17 mouse cellular contexts compared by ENCODE assay signal in genomic region chr19:26308477-26309135, GRCm38 (mm10).
DNase-seq lines count a peak whose midpoint lies in the region; ATAC-seq lines count a peak whose summit lies in the region.
"Had no signal": no experiment of that assay in that cellular context is flagged by ENCODE, and none has a peak within 500 bp of the region (broad histone marks: within the 10 kb centered on the region; RNA-seq: fewer than 3 reads in every experiment).

No protein-coding gene starts in this region.

- H3K27me3 ChIP-seq in forebrain, embryonic 14.5 days (replicated peaks; ENCODE audit: control insufficient read depth, insufficient read depth, low read length), result no peaks in the 10 kb centered on the region
- H3K27me3 ChIP-seq in forebrain, embryonic 11.5 days (ENCODE audit: control insufficient read depth, insufficient read depth, low read length), result no peaks in the 10 kb centered on the region
- H3K27me3 ChIP-seq in hindbrain, embryonic 16.5 days (replicated peaks; ENCODE audit: control insufficient read depth, insufficient read depth, low read length), result no peaks in the 10 kb centered on the region
- H3K27me3 ChIP-seq: CH12.LX had no signal

- no peak overlapping the region for H3K4me2 ChIP-seq in forebrain, embryonic 14.5 days (ENCODE audit: low read length)
- H3K4me2 ChIP-seq in forebrain, embryonic 11.5 days (ENCODE audit: low read depth, low read length, severe bottlenecking), result no peak overlapping the region
- H3K4me2 ChIP-seq in hindbrain, embryonic 16.5 days (ENCODE audit: low read length), result no peak overlapping the region

- WGBS in forebrain, embryonic 14.5 days, result 68% methylated on average over 1 of the region's 1 CpGs
- WGBS in forebrain, embryonic 11.5 days, result 87% methylated on average over 1 of the region's 1 CpGs
- 88% methylated on average over 1 of the region's 1 CpGs for WGBS in hindbrain, embryonic 16.5 days

- peak; percentile 57 for DNase-seq in forebrain, embryonic 14.5 days (ENCODE audit: low spot score)
- DNase-seq in forebrain, embryonic 11.5 days (ENCODE audit: low spot score), result no peak
- peak; percentile 5 to 11 for DNase-seq in layer of hippocampus, postnatal 25 days (ENCODE audit: extremely low spot score in 1 of 2, low spot score in 1 of 2)
- peak; percentile 62 to 79 for DNase-seq in right cerebral cortex, postnatal 10 days (ENCODE audit: low spot score in 2 of 2)
- no peak for DNase-seq in adrenal gland, adult 8-10 months
- DNase-seq: adrenal gland, postnatal 36 days; gastrocnemius, postnatal 14 days; kidney, adult 9 months; liver; lung, adult 18-20 months; midbrain, embryonic 14.5 days; thymus, postnatal 4 days had no signal

- H3K36me3 ChIP-seq in forebrain, embryonic 14.5 days (ENCODE audit: control insufficient read depth, insufficient read depth, low read length), result no peaks in the 10 kb centered on the region
- no peaks in the 10 kb centered on the region for H3K36me3 ChIP-seq in forebrain, embryonic 11.5 days (ENCODE audit: control insufficient read depth, insufficient read depth, low read length)
- H3K36me3 ChIP-seq in hindbrain, embryonic 16.5 days (ENCODE audit: control insufficient read depth, insufficient read depth, low read length), result no peaks in the 10 kb centered on the region

- H3K27ac ChIP-seq in forebrain, embryonic 14.5 days (ENCODE audit: low read depth, low read length), result no peak overlapping the region
- no peak overlapping the region for H3K27ac ChIP-seq in forebrain, embryonic 11.5 days (ENCODE audit: low read depth, low read length)
- no peak overlapping the region for H3K27ac ChIP-seq in hindbrain, embryonic 16.5 days (ENCODE audit: low read depth, low read length)

- H3K9me3 ChIP-seq in forebrain, embryonic 14.5 days (replicated peaks; ENCODE audit: control insufficient read depth, low read length), result no peaks in the 10 kb centered on the region
- no peaks in the 10 kb centered on the region for H3K9me3 ChIP-seq in forebrain, embryonic 11.5 days (ENCODE audit: control insufficient read depth, low read length)
- H3K9me3 ChIP-seq in hindbrain, embryonic 16.5 days (ENCODE audit: control insufficient read depth, low read length), result no peaks in the 10 kb centered on the region

- ATAC-seq in forebrain, embryonic 14.5 days, result no peak; the same call in 1 of the 2 replicates
- ATAC-seq in forebrain, embryonic 11.5 days (replicated peaks; ENCODE audit: low FRiP score), result no peak
- ATAC-seq in frontal cortex, adult (ENCODE audit: low TSS enrichment), result peak; percentile 74
- no peak for ATAC-seq in hindbrain, embryonic 16.5 days
- no peak for ATAC-seq in monocyte, adult 5-6 weeks (replicated peaks; ENCODE audit: insufficient number of reproducible peaks, low FRiP score, low TSS enrichment, poor library complexity, severe bottlenecking)

- H3K9ac ChIP-seq in forebrain, embryonic 14.5 days (ENCODE audit: low read length), result no peak overlapping the region
- no peak overlapping the region for H3K9ac ChIP-seq in forebrain, embryonic 11.5 days (ENCODE audit: low read length)
- H3K9ac ChIP-seq in hindbrain, embryonic 16.5 days (ENCODE audit: low read depth, low read length), result no peak overlapping the region

- H3K4me3 ChIP-seq in forebrain, embryonic 14.5 days (ENCODE audit: low read depth, low read length), result no peak overlapping the region
- H3K4me3 ChIP-seq in forebrain, embryonic 11.5 days (ENCODE audit: low read depth, low read length), result no peak overlapping the region
- H3K4me3 ChIP-seq in hindbrain, embryonic 16.5 days (ENCODE audit: low read length), result no peak overlapping the region
- H3K4me3 ChIP-seq: erythroblast, embryonic 14.5 days had no signal

- H3K4me1 ChIP-seq in forebrain, embryonic 14.5 days (ENCODE audit: control insufficient read depth, insufficient read depth, low read length), result no peaks in the 10 kb centered on the region
- H3K4me1 ChIP-seq in forebrain, embryonic 11.5 days (replicated peaks; ENCODE audit: control insufficient read depth, insufficient read depth, low read length), result no peaks in the 10 kb centered on the region
- H3K4me1 ChIP-seq in hindbrain, embryonic 16.5 days (ENCODE audit: control insufficient read depth, insufficient read depth, low read depth, low read length), result no peaks in the 10 kb centered on the region

Comparison
In these comparisons a context has a peak if more than half of its experiments do, and no peak if none do; other contexts are left out.
1. DNase-seq: peak in forebrain, embryonic 14.5 days (single experiment), layer of hippocampus, postnatal 25 days (2 of 2) and right cerebral cortex, postnatal 10 days (2 of 2); none in forebrain, embryonic 11.5 days (single experiment) and adrenal gland, adult 8-10 months (single experiment).